Mouse (Mus musculus): Measurements from ENCODE around the gene Dnajb14. TPM values are rescaled to one million over a fixed set of nuclear protein-coding genes. Genes with fewer than 3 reads are reported as not detected.

Gene Dnajb14
- polyA plus RNA-seq, 1 experiment: 2.5 TPM

DNA sequence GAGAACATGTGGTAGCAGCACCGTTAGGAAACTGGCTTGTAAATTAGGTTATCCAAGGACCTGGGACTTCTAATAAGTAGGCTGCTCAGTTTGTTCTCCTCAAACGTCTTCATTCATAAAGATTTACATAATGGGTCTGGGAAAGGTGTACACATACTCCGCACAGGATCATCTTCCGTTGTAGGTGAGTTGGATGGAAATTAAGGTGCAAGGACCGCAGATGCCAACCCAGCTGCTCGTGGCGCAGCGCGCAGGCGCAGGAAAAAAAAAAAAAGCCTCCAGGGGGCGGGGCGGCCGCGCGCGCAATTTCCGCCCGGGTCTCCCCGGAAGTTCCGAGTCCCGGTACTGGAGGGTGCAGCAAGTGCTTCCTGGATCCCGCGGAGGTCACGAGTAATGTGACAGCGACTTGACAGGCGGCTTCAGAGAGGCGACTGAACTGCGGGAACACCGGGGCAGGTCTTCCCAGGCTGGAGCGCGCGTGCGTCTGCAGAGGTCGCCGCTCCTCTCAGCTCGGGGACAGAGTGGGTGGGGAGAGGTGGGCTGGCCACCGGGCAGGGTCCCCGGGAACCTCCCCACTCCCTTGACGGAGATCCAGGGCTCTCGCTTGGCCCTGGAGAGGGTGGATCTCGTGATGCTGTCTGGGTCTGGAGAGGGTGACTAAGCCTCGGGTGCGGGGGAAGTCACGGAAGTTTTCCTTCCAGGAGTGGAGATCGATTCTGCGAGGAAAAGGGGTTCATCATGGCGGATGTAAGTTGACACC is 50.9 kb downstream of the Dnajb14 start, which contains the start of gene Lamtor3:
Lamtor3 (plus strand) TSS at position 335 of the 760 bp plus-strand sequence.
- Histone ChIP-seq H3K4me2 (ENCODE audit: low read depth) (peak within 1 kb of the TSS; percentile 80), H3ac (ENCODE audit: control insufficient read depth, insufficient read length) (peak within 1 kb of the TSS; percentile 45), H3K27me3 (ENCODE audit: control insufficient read depth, insufficient read depth, insufficient read length) (no peaks in the 10 kb centered on the region), H3K79me2 (ENCODE audit: control insufficient read depth, insufficient read depth) (peaks cover 24% of the 10 kb centered on the region), H3K4me3 (peak within 1 kb of the TSS; percentile 87), H3K36me3 (ENCODE audit: control insufficient read depth, insufficient read depth) (peaks cover 4% of the 10 kb centered on the region)
- TF ChIP-seq POLR2AphosphoS2 (IDR thresholded peaks at IDR 0.05; ENCODE audit: insufficient read length, low read depth): peak; percentile 62
- peak; percentile 53 for TF ChIP-seq POLR2A (IDR thresholded peaks at IDR 0.05; ENCODE audit: insufficient read length, low read depth)
- no peak for TF ChIP-seq MAX (IDR thresholded peaks at IDR 0.05; ENCODE audit: low read depth)
- no peak for TF ChIP-seq USF1 (IDR thresholded peaks at IDR 0.05; ENCODE audit: low read depth)

- H3K79me2 ChIP-seq (ENCODE audit: control insufficient read depth, insufficient read depth): peaks cover 24% of the 10 kb centered on the region
- peaks cover 4% of the 10 kb centered on the region for H3K36me3 ChIP-seq (ENCODE audit: control insufficient read depth, insufficient read depth)
- TF ChIP-seq USF1 (IDR thresholded peaks at IDR 0.05; ENCODE audit: low read depth) (no peak), TCF3 (IDR thresholded peaks at IDR 0.05; ENCODE audit: insufficient read length, low read depth) (no peak), POLR2A (IDR thresholded peaks at IDR 0.05; ENCODE audit: insufficient read length, low read depth) (no peak), MYOD1 (IDR thresholded peaks at IDR 0.05; ENCODE audit: control insufficient read depth in 1 of 3, insufficient read length in 2 of 3, low read depth in 2 of 3) (no peak), TCF12 (IDR thresholded peaks at IDR 0.05; ENCODE audit: insufficient read depth, poor library complexity, severe bottlenecking) (no peak), CEBPB (IDR thresholded peaks at IDR 0.05; ENCODE audit: insufficient read depth, poor library complexity, severe bottlenecking) (no peak)
- H3K4me3 ChIP-seq: peak overlapping the region; percentile 87
- peak overlapping the region; percentile 45 for H3ac ChIP-seq (ENCODE audit: control insufficient read depth, insufficient read length)
- H3K27me3 ChIP-seq (ENCODE audit: control insufficient read depth, insufficient read depth, insufficient read length): no peaks in the 10 kb centered on the region
- peak overlapping the region; percentile 71 for H3K4me2 ChIP-seq (ENCODE audit: low read depth)
Measured at GRCm38 (mm10) chr3:137918932-137919311, 51.4 kb downstream of the Dnajb14 start.

GRCm38 (mm10) chr3:137919398-137919797 is 51.9 kb downstream of the Dnajb14 start:
- H3K79me2 ChIP-seq (ENCODE audit: control insufficient read depth, insufficient read depth): peaks cover 24% of the 10 kb centered on the region
- H3K4me3 ChIP-seq: peak overlapping the region; percentile 87
- H3ac ChIP-seq (ENCODE audit: control insufficient read depth, insufficient read length): peak overlapping the region; percentile 45
- peaks cover 8% of the 10 kb centered on the region for H3K36me3 ChIP-seq (ENCODE audit: control insufficient read depth, insufficient read depth)
- peak overlapping the region; percentile 71 for H3K4me2 ChIP-seq (ENCODE audit: low read depth)
- no peak for TF ChIP-seq TCF3 (IDR thresholded peaks at IDR 0.05; ENCODE audit: insufficient read length, low read depth)
- H3K27me3 ChIP-seq (ENCODE audit: control insufficient read depth, insufficient read depth, insufficient read length): no peaks in the 10 kb centered on the region

GRCm38 (mm10) chr3:137920594-137920993 is 53.1 kb downstream of the Dnajb14 start:
- Histone ChIP-seq H3K79me2 (ENCODE audit: control insufficient read depth, insufficient read depth) (peaks cover 24% of the 10 kb centered on the region), H3K36me3 (ENCODE audit: control insufficient read depth, insufficient read depth) (peaks cover 12% of the 10 kb centered on the region), H3K4me2 (ENCODE audit: low read depth) (no peak overlapping the region), H3ac (ENCODE audit: control insufficient read depth, insufficient read length) (no peak overlapping the region), H3K4me3 (no peak overlapping the region), H3K27me3 (ENCODE audit: control insufficient read depth, insufficient read depth, insufficient read length) (no peaks in the 10 kb centered on the region)
- TF ChIP-seq MAX (IDR thresholded peaks at IDR 0.05; ENCODE audit: low read depth) (no peak), MYOG (IDR thresholded peaks at IDR 0.05; ENCODE audit: control insufficient read depth in 1 of 3, insufficient read depth in 1 of 3, insufficient read length in 2 of 3, low read depth in 2 of 3) (no peak)

DNA sequence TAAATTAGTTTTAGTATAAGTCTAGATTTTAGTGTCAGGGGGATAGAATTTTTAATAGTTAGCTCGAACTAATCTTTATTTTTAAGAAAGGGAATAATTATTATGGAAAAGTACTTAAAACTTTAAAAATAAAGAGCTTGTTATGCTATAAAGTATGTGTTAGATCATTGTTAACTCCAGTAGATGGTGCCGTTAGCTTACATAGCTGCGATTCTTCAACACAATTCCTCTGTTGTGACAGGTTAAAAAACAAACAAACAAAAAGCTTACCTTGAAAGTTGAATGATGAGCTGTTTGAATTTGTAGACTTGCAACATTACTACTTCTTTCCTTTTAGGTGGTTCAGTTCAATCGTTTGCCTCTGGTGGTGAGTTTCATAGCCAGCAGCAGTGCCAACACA is 59.5 kb downstream of the Dnajb14 start:
- TF ChIP-seq MAX (IDR thresholded peaks at IDR 0.05; ENCODE audit: low read depth) (no peak), TCF12 (IDR thresholded peaks at IDR 0.05; ENCODE audit: insufficient read depth, poor library complexity, severe bottlenecking) (no peak), USF1 (IDR thresholded peaks at IDR 0.05; ENCODE audit: low read depth) (no peak), POLR2AphosphoS2 (IDR thresholded peaks at IDR 0.05; ENCODE audit: insufficient read length, low read depth) (no peak)
- Histone ChIP-seq H3K4me3 (no peak overlapping the region), H3K36me3 (ENCODE audit: control insufficient read depth, insufficient read depth) (peaks cover 14% of the 10 kb centered on the region), H3K27me3 (ENCODE audit: control insufficient read depth, insufficient read depth, insufficient read length) (no peaks in the 10 kb centered on the region), H3K79me2 (ENCODE audit: control insufficient read depth, insufficient read depth) (peaks cover 2% of the 10 kb centered on the region), H3K4me2 (ENCODE audit: low read depth) (no peak overlapping the region), H3ac (ENCODE audit: control insufficient read depth, insufficient read length) (no peak overlapping the region)

DNA sequence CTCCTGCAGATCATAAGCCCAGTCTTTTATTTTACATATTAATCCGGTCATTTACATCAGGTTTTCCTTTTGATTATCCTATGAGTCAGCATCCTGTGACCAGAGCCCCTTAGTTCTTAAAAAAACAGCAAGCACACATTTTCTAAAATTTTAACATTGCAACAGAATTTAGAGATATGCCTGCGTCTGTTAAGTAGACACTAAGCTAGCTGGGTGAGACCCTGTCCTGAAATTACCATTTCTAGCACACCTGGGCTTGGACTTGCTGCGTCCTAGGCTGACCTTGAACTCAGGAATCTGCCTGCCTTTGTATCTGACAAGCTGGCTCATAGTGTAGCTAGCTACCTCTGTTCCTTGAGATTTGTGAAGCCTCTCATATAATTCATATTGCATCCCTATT is 62.5 kb downstream of the Dnajb14 start:
- Histone ChIP-seq H3ac (ENCODE audit: control insufficient read depth, insufficient read length) (no peak overlapping the region), H3K4me2 (ENCODE audit: low read depth) (no peak overlapping the region)

More for the DNA sequence above, 62.5 kb downstream of the Dnajb14 start:
- Histone ChIP-seq H3K36me3 (ENCODE audit: control insufficient read depth, insufficient read depth) (peaks cover 4% of the 10 kb centered on the region), H3K4me3 (no peak overlapping the region), H3K79me2 (ENCODE audit: control insufficient read depth, insufficient read depth) (no peaks in the 10 kb centered on the region), H3K27me3 (ENCODE audit: control insufficient read depth, insufficient read depth, insufficient read length) (no peaks in the 10 kb centered on the region)
- TF ChIP-seq TCF12 (IDR thresholded peaks at IDR 0.05; ENCODE audit: insufficient read depth, poor library complexity, severe bottlenecking): no peak
- TF ChIP-seq TCF3 (IDR thresholded peaks at IDR 0.05; ENCODE audit: insufficient read length, low read depth): no peak
- TF ChIP-seq SRF (IDR thresholded peaks at IDR 0.05; ENCODE audit: control insufficient read depth, insufficient read length, low read depth): no peak
- TF ChIP-seq E2F4 (IDR thresholded peaks at IDR 0.05; ENCODE audit: insufficient read depth): no peak
- TF ChIP-seq USF1 (IDR thresholded peaks at IDR 0.05; ENCODE audit: low read depth): no peak
- TF ChIP-seq MAX (IDR thresholded peaks at IDR 0.05; ENCODE audit: low read depth): no peak
- TF ChIP-seq REST (IDR thresholded peaks at IDR 0.05; ENCODE audit: insufficient read depth, insufficient read length): no peak
- TF ChIP-seq POLR2AphosphoS2 (IDR thresholded peaks at IDR 0.05; ENCODE audit: insufficient read length, low read depth): no peak
- no peak for TF ChIP-seq CEBPB (IDR thresholded peaks at IDR 0.05; ENCODE audit: insufficient read depth, poor library complexity, severe bottlenecking)
- TF ChIP-seq MYOG (IDR thresholded peaks at IDR 0.05; ENCODE audit: control insufficient read depth in 1 of 3, insufficient read depth in 1 of 3, insufficient read length in 2 of 3, low read depth in 2 of 3): no peak
- no peak for TF ChIP-seq POLR2A (IDR thresholded peaks at IDR 0.05; ENCODE audit: insufficient read length, low read depth)
- TF ChIP-seq MYOD1 (IDR thresholded peaks at IDR 0.05; ENCODE audit: control insufficient read depth in 1 of 3, insufficient read length in 2 of 3, low read depth in 2 of 3): no peak

All from myocyte (in vitro differentiated cells).